Mouse (Mus musculus) neural tube, embryonic 12.5 days (tissue): ENCODE data around the gene Olfr1310. TPM values are rescaled to one million over a fixed set of nuclear protein-coding genes. Genes with fewer than 3 reads are reported as not detected.
"Not testable (repeated sequence)": the region's sequence is repeated elsewhere in the genome, so short reads cannot be mapped to it uniquely, and the experiment has no call there.

Source experiments
- ATAC-seq: fragments of 200-750 bp; cut with Nextera tagmentation; 2 replicates; pipeline ENCODE4 v1.8.0; 2017; ENCODE audit warnings: low read depth, mild to moderate bottlenecking, moderate TSS enrichment, moderate library complexity; ENCODE audit not compliant: low FRiP score
- H3K27ac ChIP-seq: fragments of 300-500 bp; sonication (generic); 2 replicates; pipeline ENCODE4 v1.5.1; 2016
- H3K27me3 ChIP-seq: fragments of 300-500 bp; sonication (generic); replicated peaks from 2 replicates; pipeline ENCODE4 v1.6.1; 2016; ENCODE audit warnings: mild to moderate bottlenecking
- H3K36me3 ChIP-seq: fragments of 300-500 bp; sonication (generic); 2 replicates; pipeline ENCODE4 v1.6.1; 2016; ENCODE audit warnings: mild to moderate bottlenecking
- H3K4me1 ChIP-seq: fragments of 300-500 bp; sonication (generic); 2 replicates; pipeline ENCODE4 v1.6.1; 2016
- H3K4me2 ChIP-seq: fragments of 300-500 bp; sonication (generic); replicated peaks from 2 replicates; pipeline ENCODE4 v1.6.1; 2016; ENCODE audit warnings: mild to moderate bottlenecking
- H3K4me3 ChIP-seq: fragments of 300-500 bp; sonication (generic); 2 replicates; pipeline ENCODE4 v1.5.1; 2016
- H3K9ac ChIP-seq: fragments of 300-500 bp; sonication (generic); 2 replicates; pipeline ENCODE4 v1.6.1; 2016; ENCODE audit warnings: mild to moderate bottlenecking
- H3K9me3 ChIP-seq: fragments of 300-500 bp; sonication (generic); 2 replicates; pipeline ENCODE4 v1.6.1; 2016; ENCODE audit warnings: mild to moderate bottlenecking
- WGBS: fragments of 180-500 bp; shearing (Covaris S2); methylation state at CpG from one replicate; pipeline ENCODE4 v1.1.7; 2016; 5-methylcytosine and 5-hydroxymethylcytosine counted together
- polyA plus RNA-seq: library from polyadenylated mRNA; unstranded; fragments of >200 nt; fragmentation: Nextera tagmentation; extraction: Ambion mirVana; gene quantifications from 2 replicates; pipeline ENCODE4 v1.2.1, GENCODE M21; 2016

The Olfr1310 gene
- not detected in 2 replicates for polyA plus RNA-seq

- Histone ChIP-seq H3K27me3 (no peaks in the 10 kb centered on the region), H3K9me3 (no peaks in the 10 kb centered on the region), H3K27ac (no peak within 1 kb of the TSS), H3K36me3 (no peaks in the 10 kb centered on the region), H3K9ac (no peak within 1 kb of the TSS), H3K4me2 (no peak within 1 kb of the TSS), H3K4me1 (no peaks in the 10 kb centered on the region), H3K4me3 (no peak within 1 kb of the TSS)
- no peak for ATAC-seq
Observed at GRCm38 (mm10) chr2:112012608-112013007, at the start of gene Olfr1310. Gene Olfr1310, minus strand, starts transcription at chr2:112012708.

DNA sequence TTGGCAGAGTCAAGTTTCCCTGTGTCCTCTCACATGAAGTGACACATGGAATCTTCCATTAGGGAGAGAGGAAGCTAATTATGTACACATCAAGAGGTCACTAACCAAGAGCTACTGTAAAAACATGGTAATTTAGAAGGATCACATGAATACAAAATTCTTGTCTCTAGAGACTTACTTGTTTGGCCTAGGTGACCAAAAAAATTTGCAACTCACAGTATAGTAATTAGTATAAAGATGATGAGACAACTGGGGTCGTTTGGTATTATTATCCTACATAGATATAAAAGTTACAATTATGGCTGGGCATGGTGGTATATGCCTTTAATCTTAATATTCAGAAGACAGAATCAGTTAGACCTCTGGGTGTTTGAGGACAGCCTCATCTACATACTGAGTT lies 37.6 kb upstream of the Olfr1310 start, which contains the start of gene Olfr1312:
TSS of gene Olfr1312 (minus strand) at position 101 of the 400 bp plus-strand sequence.
- no peak within 1 kb of the TSS for H3K27ac ChIP-seq
- no peaks in the 10 kb centered on the region for H3K4me1 ChIP-seq
- H3K9ac ChIP-seq: no peak within 1 kb of the TSS
- no peaks in the 10 kb centered on the region for H3K36me3 ChIP-seq
- H3K9me3 ChIP-seq: no peaks in the 10 kb centered on the region
- no peak for ATAC-seq
- WGBS: 43% methylated on average over 1 of the region's 1 CpGs
- H3K4me3 ChIP-seq: no peak within 1 kb of the TSS
- no peak within 1 kb of the TSS for H3K4me2 ChIP-seq
- no peaks in the 10 kb centered on the region for H3K27me3 ChIP-seq

DNA sequence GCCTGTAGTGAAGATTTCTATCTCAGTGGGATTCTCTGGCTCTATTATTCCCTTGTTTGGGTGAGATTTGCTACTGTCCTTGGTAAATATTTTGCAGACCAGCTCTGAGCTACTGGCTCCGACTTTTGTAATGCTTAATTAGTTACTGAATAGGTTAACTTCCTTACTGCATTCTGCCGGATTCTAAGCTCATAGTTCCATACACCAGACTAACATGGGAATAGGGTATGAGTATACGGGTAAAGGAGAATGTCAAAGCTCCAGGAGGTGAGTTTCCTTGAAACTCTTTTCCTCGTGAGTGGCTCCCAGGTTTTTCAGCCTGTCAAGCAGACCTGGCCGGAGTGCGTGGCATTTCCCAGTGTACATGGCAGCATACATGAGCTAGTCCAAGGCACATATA lies 14.5 kb upstream of the Olfr1310 start:
- WGBS: 55% methylated on average over 6 of the region's 6 CpGs
- ATAC-seq: not testable (repeated sequence)

DNA sequence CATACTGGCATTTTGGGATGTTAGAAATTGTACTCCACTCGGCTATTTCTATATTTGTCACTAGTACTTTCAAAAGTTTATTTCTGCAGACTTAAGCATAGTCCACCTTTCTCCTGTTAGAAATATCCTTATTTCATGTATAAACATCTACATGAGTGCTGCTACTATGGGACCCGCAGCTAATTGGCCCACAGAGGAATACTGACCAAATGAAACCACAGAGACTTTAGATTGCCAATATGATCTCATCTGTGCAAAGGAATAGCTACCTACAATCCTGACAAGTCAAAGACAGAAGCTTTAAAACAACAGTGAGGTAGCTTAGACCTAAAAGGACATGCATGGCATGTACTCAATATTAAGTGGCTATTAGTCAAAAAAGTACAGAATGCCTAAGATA lies 11.8 kb upstream of the Olfr1310 start, which contains the start of gene Olfr1311:
TSS of gene Olfr1311 (minus strand) at position 101 of the 400 bp plus-strand sequence.
- no peak within 1 kb of the TSS for H3K9ac ChIP-seq
- WGBS: 94% methylated on average over 2 of the region's 2 CpGs
- no peak for ATAC-seq

More for the DNA sequence above, 14.5 kb upstream of the Olfr1310 start:
- not testable (repeated sequence) for H3K9ac ChIP-seq, H3K27me3 ChIP-seq, H3K36me3 ChIP-seq, H3K4me2 ChIP-seq, H3K27ac ChIP-seq, H3K4me1 ChIP-seq, H3K9me3 ChIP-seq, H3K4me3 ChIP-seq

DNA sequence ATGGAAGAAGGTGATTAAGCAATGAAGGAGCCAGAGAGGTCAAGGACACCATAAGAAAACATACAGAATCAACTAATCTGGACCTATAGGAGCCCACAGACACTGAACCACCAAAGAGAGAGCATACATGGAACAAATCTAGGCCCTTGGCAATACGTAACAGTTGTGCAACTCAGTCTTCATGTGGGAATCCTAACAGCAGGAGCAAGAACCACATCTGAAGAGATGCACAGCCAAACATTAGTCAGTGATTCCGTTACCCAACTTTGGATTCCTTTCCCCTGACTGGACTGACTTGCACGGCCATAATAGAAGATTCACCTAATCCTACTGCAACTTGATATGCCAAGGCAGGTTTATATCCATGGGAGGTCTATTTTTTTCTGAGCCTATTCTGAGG lies 2.4 kb upstream of the Olfr1310 start:
- Histone ChIP-seq H3K27me3 (no peaks in the 10 kb centered on the region), H3K4me2 (no peak overlapping the region), H3K9ac (no peak overlapping the region), H3K36me3 (no peaks in the 10 kb centered on the region), H3K4me3 (no peak overlapping the region), H3K9me3 (no peaks in the 10 kb centered on the region), H3K4me1 (no peaks in the 10 kb centered on the region), H3K27ac (no peak overlapping the region)
- WGBS: 89% methylated on average over 3 of the region's 3 CpGs
- no peak for ATAC-seq

More for the DNA sequence above, 11.8 kb upstream of the Olfr1310 start, which contains the start of gene Olfr1311:
- Histone ChIP-seq H3K4me3 (no peak within 1 kb of the TSS), H3K27ac (no peak within 1 kb of the TSS), H3K27me3 (no peaks in the 10 kb centered on the region), H3K9me3 (no peaks in the 10 kb centered on the region), H3K36me3 (no peaks in the 10 kb centered on the region), H3K4me2 (no peak within 1 kb of the TSS), H3K4me1 (no peaks in the 10 kb centered on the region)

DNA sequence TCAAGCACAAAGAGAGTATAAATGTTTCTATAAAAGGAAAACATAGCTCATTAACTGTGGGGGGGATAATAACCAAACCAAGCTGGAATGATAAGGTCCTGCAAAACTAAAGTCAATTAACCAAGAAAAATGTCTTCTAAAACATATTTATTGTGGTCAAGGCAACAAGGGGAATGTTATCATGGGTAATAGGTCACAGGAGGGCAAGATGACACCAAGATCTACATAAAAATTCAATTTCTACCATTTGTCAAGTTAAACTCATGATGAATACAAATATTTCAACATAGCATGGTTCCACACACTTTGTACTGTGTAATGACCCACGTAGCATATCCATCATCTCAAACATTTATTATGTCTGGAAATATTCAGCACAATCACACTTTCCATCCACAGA lies 22.3 kb downstream of the Olfr1310 start, which contains the start of gene Olfr1309:
TSS of gene Olfr1309 (minus strand) at position 101 of the 400 bp plus-strand sequence.
- ATAC-seq: no peak
- H3K9ac ChIP-seq: no peak within 1 kb of the TSS
- H3K9me3 ChIP-seq: no peaks in the 10 kb centered on the region
- H3K36me3 ChIP-seq: no peaks in the 10 kb centered on the region
- WGBS: 65% methylated on average over 1 of the region's 1 CpGs
- H3K4me3 ChIP-seq: no peak within 1 kb of the TSS
- no peak within 1 kb of the TSS for H3K27ac ChIP-seq
- H3K4me1 ChIP-seq: no peaks in the 10 kb centered on the region
- no peaks in the 10 kb centered on the region for H3K27me3 ChIP-seq
- no peak within 1 kb of the TSS for H3K4me2 ChIP-seq

GRCm38 (mm10) chr2:111964844-111965243 lies 47.7 kb downstream of the Olfr1310 start, which contains the start of gene Olfr1308:
Gene Olfr1308, minus strand, starts transcription at chr2:111964944.
- Histone ChIP-seq H3K9ac (no peak within 1 kb of the TSS), H3K4me2 (no peak within 1 kb of the TSS), H3K4me3 (no peak within 1 kb of the TSS), H3K27me3 (no peaks in the 10 kb centered on the region), H3K36me3 (no peaks in the 10 kb centered on the region), H3K9me3 (no peaks in the 10 kb centered on the region), H3K27ac (no peak within 1 kb of the TSS), H3K4me1 (no peaks in the 10 kb centered on the region)
- WGBS: 70% methylated on average over 1 of the region's 1 CpGs
- ATAC-seq: no peak

Other genes with a start within 250 kb of the Olfr1310 start
- gene Olfr1302, start 235.3 kb downstream of the Olfr1310 start, polyA plus RNA-seq: not detected in 2 replicates
- gene Olfr1303, start 192.4 kb downstream of the Olfr1310 start, polyA plus RNA-seq: not detected in 2 replicates
- gene Olfr1305, start 135.6 kb downstream of the Olfr1310 start, polyA plus RNA-seq: not detected in 2 replicates
- gene Olfr1306, start 96.4 kb downstream of the Olfr1310 start, polyA plus RNA-seq: not detected in 2 replicates
- gene Olfr1307, start 63.3 kb downstream of the Olfr1310 start, polyA plus RNA-seq: 0.01 TPM in 1 of 2 replicates, not detected in the other
- not detected in 2 replicates for gene Olfr1308, start 47.8 kb downstream of the Olfr1310 start, polyA plus RNA-seq
- not detected in 2 replicates for gene Olfr1309, start 22.4 kb downstream of the Olfr1310 start, polyA plus RNA-seq
- not detected in 2 replicates for gene Olfr1311, start 11.7 kb upstream of the Olfr1310 start, polyA plus RNA-seq
- gene Olfr1312, start 37.5 kb upstream of the Olfr1310 start, polyA plus RNA-seq: not detected in 2 replicates
- gene Olfr1313, start 65.1 kb upstream of the Olfr1310 start, polyA plus RNA-seq: not detected in 2 replicates
- gene Olfr1314, start 84.1 kb upstream of the Olfr1310 start, polyA plus RNA-seq: not detected in 2 replicates
- gene Olfr1315-ps1, start 102.7 kb upstream of the Olfr1310 start, polyA plus RNA-seq: not detected in 2 replicates
- gene Olfr1316, start 122.3 kb upstream of the Olfr1310 start, polyA plus RNA-seq: not detected in 2 replicates
- gene Olfr1317, start 127.6 kb upstream of the Olfr1310 start, polyA plus RNA-seq: not detected in 2 replicates
- not detected in 2 replicates for gene Olfr1318, start 141.5 kb upstream of the Olfr1310 start, polyA plus RNA-seq
- 15.9 and 16.8 TPM in 2 replicates for gene Lpcat4, start 226.8 kb upstream of the Olfr1310 start, polyA plus RNA-seq
- gene Nutm1, start 246.6 kb upstream of the Olfr1310 start, polyA plus RNA-seq: not detected in 2 replicates
- gene Nop10, start 249.2 kb upstream of the Olfr1310 start, polyA plus RNA-seq: 140 and 154 TPM in 2 replicates